Mouse (Mus musculus) kidney, adult 2 months (tissue): ENCODE measurements around the gene Bcl2l13.

Experiments
- CTCF ChIP-seq: fragments of 200-500 bp; conservative IDR thresholded peaks from 2 replicates; pipeline ENCODE4 v1.5.1; 2011; ENCODE audit warnings: low read depth, mild to moderate bottlenecking, control low read depth, low read length, moderate library complexity, mixed read lengths; ENCODE audit not compliant: insufficient read depth, insufficient read length
- POLR2A ChIP-seq: fragments of 200-500 bp; IDR thresholded peaks from one replicate; pipeline ENCODE4 v1.6.1; 2011; ENCODE audit warnings: low read depth, low read length, control low read depth

DNA sequence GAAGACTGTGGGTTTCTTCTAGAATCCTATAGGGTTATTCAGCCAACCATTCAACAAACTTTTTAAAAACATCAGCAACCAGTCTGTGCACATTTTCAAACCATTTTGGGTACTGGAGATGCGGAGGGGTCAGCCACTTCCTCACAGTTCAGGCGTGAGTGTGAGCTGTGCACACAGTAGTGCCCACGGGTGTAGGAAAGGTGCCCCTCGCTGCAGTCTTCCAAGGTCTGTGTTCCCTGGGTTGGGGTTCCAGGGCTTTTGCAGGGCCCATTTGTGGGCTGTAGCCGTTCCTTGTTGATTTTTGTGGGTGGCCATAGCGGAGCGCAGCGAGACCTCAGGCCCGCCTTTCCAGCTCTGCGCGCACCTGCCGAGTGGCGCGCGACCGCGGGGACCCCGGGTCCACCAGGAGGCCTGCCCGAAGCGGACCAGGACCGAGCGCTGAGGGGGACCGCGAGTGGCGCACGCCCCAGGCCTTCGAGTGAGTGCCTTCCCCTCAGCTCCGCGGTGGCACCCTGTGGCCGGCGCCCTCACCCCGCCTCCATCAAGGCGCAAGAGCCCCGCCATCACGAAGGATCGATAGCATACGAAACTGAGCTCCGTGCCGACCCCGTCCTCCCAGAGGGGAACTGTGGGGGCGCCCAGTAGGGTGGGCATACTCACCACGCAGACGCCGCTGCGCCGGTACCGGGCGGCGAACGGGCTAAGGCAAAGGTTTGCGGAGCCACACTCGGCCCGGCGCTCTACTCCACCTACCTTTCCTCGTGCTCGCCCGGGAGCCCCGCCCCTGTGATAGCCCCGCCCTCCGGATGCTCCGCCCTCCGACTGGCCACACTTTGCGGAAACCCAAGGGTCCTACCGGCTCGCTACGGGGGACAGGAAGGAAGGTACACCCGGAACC is 80.3 kb downstream of the Bcl2l13 start, which contains the start of gene Bid:
- TF ChIP-seq POLR2A: no peak
- TF ChIP-seq CTCF: no peak
